Mouse (Mus musculus): ENCODE data around the gene Fabp3.

DNA sequence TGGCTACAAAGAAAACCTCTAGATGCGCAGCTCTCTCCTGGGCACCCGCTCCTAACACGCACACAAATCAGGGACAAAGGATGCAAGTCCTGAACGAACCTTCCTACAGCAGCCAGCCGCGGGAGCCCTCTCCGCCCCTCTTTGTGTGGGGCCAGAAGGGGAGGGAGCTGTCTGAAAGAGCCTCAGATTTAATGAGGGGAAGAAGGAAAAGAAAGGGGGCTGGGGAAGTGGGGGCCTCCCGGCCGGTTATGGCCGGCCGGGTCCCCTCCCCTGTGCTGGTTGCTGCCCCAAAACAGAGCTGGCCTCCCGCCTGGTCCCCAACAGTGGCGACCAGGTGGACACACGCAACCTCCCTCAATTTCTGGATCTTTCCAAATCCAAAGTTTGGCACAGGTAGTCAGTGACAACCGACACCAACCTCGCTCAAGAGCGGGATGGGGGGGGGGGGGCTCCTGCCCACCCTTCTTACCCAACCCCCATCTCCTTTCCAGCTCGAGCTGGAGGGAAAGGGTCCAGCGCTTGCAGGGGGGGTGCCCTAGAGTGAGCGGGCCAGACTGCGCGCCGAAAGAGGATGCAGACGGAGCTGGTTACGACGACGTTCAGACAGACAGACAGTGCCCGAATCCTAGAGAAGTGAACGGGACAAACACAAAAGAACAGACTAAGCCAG is 33.9 kb upstream of the Fabp3 start:
- no peak for TF ChIP-seq EP300 (optimal IDR thresholded peaks at IDR 0.05)
- no peak for TF ChIP-seq CTCF (IDR thresholded peaks at IDR 0.05; ENCODE audit: low read depth)

Measured in stomach, postnatal 0 days (tissue).